Mouse (Mus musculus) fibroblast of lung, adult 2 months (primary cell): ENCODE results near the gene Cycs.

Experiments
- DNase-seq: peaks from one replicate; pipeline ENCODE4 v3.0.0-alpha.2; 2011; ENCODE audit warnings: low read depth

Gene Cycs

GRCm38 (mm10) chr6:50545412-50546043 is 20.8 kb downstream of the Cycs start:
- no peak for DNase-seq

GRCm38 (mm10) chr6:50542535-50542934 is 23.8 kb downstream of the Cycs start:
- DNase-seq, result no peak

GRCm38 (mm10) chr6:50539641-50540040 is 26.7 kb downstream of the Cycs start:
- DNase-seq, result no peak

DNA sequence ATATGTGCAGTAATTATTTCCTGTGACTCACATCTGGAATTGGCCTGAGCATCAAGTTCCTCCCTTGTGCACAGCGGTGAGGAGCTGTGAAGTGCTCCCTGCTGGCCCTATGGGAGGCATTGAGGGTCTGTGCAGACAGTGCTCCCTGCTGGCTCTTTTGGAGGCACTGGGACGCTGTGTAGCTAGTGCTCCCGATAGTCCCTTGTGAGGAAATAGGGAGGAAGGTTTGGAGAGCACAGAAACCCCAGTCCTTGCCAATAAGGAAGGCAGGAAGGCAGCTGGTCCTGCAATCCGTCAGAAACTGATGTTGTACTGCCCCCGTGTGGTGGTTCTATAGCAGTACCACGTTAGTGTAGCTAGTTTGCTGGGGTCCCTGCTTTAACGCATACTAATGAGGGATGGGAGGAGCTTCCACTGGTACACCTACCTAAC is 29.9 kb downstream of the Cycs start:
- DNase-seq, result peak; percentile 81

DNA sequence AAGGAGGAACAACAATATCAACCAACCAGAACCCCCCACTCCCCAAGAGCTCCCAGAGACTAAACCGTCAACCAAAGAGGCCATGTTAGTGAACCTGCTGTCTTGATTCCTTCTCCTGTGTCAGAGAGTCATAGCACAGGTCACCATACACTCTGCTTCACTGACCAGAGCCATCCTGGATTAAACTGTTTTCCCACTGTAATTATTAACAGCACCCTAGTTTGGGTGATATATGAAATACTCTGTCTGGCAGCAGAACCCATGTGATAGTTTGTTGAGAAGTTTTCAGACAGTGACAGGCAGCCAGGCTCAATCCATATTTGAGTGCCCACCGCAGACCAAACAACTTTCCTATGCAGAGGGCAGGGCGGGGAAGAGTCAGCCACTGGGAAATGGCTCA is 31.0 kb downstream of the Cycs start:
- no peak for DNase-seq

DNA sequence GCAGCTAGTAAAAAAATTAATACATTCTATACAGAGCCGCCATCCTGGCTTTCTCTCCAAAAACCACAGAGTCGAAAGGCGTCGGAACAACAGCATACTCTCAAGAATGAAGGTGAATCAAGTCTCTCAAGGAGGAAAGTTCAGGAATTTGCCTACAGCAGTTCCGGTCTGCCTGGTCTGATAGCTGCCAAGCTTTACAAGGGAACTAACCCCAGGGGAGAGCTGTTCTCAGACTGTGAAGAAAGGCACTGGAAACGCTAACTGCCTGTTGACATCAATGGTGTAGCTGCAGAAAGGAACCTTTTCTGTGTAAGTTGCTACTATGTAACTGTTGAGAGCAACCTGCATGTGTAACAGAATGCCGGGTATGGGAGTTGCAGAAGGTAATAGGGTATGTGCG is 34.4 kb downstream of the Cycs start:
- DNase-seq, result no peak

GRCm38 (mm10) chr6:50531003-50531402 is 35.3 kb downstream of the Cycs start:
- DNase-seq, result no peak

GRCm38 (mm10) chr6:50529194-50529593 is 37.1 kb downstream of the Cycs start:
- no peak for DNase-seq

- DNase-seq, result peak; percentile 60
Measured at GRCm38 (mm10) chr6:50527416-50527815, 38.9 kb downstream of the Cycs start.

GRCm38 (mm10) chr6:50526597-50527024 is 39.7 kb downstream of the Cycs start:
- DNase-seq, result peak; percentile 69

GRCm38 (mm10) chr6:50525846-50526245 is 40.5 kb downstream of the Cycs start:
- DNase-seq, result no peak

GRCm38 (mm10) chr6:50524261-50524896 is 42.0 kb downstream of the Cycs start:
- DNase-seq, result no peak

DNA sequence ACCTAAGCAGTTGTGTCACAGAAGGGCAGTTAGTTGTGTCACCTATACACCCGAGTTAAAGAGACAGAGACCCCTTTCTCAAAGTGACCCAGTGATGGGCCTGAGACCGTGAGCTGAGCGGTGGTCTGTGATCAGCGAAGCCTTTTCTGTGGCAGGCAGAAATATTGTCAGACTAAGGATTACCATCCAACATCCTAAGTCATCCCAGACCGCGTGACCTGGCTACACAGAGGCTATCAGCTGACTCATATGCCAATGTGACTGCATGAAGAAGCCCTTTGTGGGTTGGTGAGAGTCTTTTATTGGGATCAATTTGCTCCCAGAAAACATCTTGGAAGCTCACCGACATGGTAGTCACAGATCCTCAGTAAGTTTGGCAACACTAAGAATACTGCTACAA is 43.6 kb downstream of the Cycs start:
- DNase-seq, result no peak

GRCm38 (mm10) chr6:50521532-50522135 is 44.7 kb downstream of the Cycs start:
- no peak for DNase-seq

- DNase-seq, result no peak
Measured at GRCm38 (mm10) chr6:50520139-50520538, 46.2 kb downstream of the Cycs start.

GRCm38 (mm10) chr6:50518371-50518770 is 48.0 kb downstream of the Cycs start:
- DNase-seq, result no peak
